Mouse (Mus musculus) left cerebral cortex, postnatal 14 days (tissue): Measurements from ENCODE around the gene Fgd5. TPM values are rescaled to one million over a fixed set of nuclear protein-coding genes. Genes with fewer than 3 reads are reported as not detected.

Experiments used
- DNase-seq, 2 experiments: peaks; one replicate each; pipeline ENCODE4 v3.0.0; 2021 to 2022; ENCODE audit warnings: low spot score in 2 of 2, mixed read lengths in 1 of 2
- intact Hi-C: fragments of 180-260 bp; cut with DNase I; formaldehyde crosslinking; loops from one replicate; pipeline ENCODE4 v1.15.1; 2025
- total RNA-seq, 2 experiments: library from RNA; stranded (reverse); gene quantifications; 2 replicates each; pipeline ENCODE4 v1.2.3; 2021

Fgd5 gene
- total RNA-seq, 2 experiments from 2014 or later = 6.2 to 7.0 TPM

DNA sequence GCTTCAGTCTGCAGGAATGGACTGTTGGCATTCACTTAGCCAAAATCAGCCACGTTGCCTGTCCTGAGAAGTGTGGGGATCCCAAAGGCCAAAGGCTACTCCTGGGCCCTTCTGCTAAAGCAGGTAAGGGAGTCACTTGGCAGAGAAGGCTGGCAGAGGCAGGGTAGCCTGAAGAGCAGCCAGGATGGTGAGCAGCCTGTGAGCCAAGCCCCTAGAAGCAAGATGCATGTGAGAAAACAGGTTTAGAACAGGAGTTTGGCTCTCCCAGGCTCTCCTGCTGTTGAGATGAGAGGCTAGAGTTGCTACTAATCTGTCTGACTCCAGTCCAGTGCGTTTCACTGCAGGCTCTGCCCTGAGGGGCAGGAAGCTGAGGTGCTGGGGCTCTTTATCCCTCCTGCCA is 25.0 kb downstream of the Fgd5 start:
- intact Hi-C loops = no loop called here
- no peak for DNase-seq

DNA sequence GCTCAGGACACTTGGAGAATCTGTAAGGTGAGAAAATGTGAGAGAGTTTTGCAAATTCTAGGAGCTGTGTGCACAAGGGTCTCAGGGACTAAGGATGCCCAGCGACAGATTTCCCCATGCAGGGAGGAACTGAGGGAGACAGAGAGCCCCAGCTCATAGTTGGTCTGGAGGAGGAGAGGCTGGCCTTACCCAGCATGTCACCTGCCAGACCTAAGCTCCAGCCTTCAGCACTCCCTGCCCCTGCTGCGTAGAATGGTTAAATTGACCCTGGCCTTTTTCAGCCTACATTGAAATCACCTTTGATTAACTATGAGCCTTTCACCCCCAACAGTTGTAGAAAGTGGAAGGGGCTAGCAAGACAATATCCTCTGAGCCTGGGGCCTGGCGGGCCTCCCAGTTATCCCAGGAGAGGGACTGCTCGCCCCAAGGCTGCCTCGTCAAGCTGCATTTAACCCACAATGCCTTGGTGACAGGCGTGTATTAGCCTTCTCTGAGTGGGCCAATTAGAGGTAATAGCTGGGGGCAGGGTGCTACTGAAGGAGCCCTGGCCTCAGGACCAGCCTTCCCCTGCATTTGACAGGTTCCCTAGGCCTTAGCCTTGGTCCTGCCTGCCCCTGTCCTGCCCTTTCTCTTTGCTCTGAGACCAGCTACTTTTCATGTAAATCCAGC is 25.6 kb downstream of the Fgd5 start:
- no peak for DNase-seq
- intact Hi-C loops = no loop called here

GRCm38 (mm10) chr6:92004806-92005205 is 26.1 kb downstream of the Fgd5 start:
- intact Hi-C loops = no loop called here
- no peak for DNase-seq

DNA sequence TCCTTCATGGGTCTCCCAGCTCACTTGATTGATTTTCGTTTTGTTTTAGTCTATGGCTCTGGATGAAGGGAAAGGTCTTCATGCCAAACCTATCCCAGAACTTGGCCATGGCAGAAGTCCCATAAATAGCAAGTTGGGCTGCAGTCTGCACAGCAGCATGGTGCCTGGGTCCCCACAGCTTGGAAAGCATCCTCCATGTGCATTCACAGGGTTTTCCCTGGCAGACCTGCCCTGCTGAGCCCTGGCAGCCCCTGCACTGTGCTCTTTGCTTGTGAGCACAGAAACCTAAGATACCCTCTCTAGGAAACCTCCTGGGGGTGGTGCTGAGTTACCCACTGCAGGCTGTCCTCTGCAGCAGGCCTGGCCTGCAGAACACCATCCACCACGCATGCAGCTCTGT is 32.2 kb downstream of the Fgd5 start:
- DNase-seq = no peak
- intact Hi-C loops = no loop called here

GRCm38 (mm10) chr6:92012413-92012812 is 33.7 kb downstream of the Fgd5 start:
- intact Hi-C loops = no loop called here
- no peak for DNase-seq

- DNase-seq = no peak
- intact Hi-C loops = no loop called here
These were observed 34.4 kb downstream of the Fgd5 start for GRCm38 (mm10) chr6:92013035-92013434.

GRCm38 (mm10) chr6:92013620-92014019 is 34.9 kb downstream of the Fgd5 start:
- no peak for DNase-seq
- intact Hi-C loops = no loop called here

DNA sequence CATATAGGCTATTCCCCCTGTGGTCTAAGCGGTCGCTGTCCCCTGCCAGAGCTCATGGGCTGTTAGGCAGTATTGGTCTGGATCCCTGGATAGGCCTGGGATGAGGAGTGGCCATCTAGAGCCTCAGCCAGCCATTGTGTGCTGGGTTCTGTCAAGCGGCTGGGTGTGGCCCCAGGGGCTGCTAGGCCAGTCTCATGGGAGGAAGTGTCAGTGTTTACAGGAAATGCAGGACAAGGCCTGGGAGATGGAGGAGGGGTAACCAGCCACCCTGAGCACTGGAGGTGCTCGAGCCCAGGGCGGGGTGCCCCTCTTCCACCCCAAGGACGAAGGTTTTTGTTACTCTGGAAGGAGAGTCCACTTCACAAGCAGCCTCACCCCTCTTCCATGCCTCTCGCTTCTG is 36.3 kb downstream of the Fgd5 start:
- intact Hi-C loops = no loop called here
- DNase-seq = no peak

DNA sequence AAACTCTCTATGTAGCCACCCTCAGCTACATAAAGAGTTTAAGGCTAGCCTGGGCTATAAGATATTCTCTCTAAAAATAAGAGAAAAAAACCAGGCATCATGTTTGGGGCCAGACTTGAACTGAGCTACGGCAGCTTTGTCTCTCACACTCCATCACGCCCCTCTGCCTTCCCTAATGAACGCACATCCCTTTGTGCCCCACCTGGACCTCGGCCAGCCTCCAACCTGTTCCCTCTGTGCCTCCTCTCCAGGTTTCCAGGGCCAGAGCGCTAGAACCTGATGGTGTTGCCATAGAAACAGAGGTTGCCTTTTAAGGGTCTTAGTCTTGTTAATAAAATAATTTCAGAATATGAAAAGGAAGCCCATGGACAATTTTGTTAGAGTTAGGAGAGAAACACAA is 37.2 kb downstream of the Fgd5 start:
- intact Hi-C loops = no loop called here

GRCm38 (mm10) chr6:92016738-92017137 is 38.1 kb downstream of the Fgd5 start:
- intact Hi-C loops = no loop called here
- DNase-seq = no peak

More for the DNA sequence above, 37.2 kb downstream of the Fgd5 start:
- DNase-seq = no peak

DNA sequence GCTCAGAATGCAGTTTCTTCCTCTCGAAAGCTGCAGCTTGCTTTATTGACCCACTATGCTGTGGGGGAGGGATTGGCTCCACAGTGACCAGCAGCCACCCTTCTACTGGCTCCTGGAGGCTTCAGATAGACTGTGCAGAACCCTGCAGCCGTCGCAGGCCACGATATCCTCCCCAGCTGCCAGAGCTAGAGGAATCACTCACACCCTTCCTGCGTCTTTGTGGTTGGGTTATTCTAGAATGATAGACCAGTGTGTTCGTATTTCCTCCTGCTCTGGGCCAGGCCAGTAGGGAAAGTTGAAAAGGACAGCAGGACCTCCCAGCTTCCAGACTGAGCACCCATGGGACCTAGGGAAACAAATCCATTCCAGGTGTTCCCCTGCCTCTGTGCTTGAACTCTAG is 39.7 kb downstream of the Fgd5 start:
- DNase-seq = no peak
- intact Hi-C loops = no loop called here

- intact Hi-C loops = no loop called here
These were observed 42.4 kb downstream of the Fgd5 start for GRCm38 (mm10) chr6:92021061-92021460.

DNA sequence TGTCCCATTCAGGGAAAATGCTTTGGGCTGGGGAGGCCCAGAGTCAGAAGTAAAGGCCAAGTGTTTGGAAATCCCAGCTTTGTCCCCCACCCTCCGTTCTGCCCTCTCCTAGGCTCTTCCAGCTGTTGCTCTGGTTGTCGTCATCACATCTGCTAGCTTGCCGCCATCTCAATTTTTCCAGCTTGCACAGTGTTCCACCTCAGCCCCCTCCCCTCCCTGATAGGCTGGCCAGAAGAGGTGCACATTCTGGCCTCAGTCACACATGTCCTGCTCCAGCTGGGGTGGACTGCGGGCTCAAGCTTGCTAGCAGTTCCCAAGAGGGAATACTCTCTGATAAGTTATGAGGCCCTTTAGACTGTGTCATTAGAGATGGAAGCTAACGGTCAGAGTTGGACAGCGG is 42.8 kb downstream of the Fgd5 start:
- no peak for DNase-seq
- intact Hi-C loops = no loop called here

More at GRCm38 (mm10) chr6:92021061-92021460, 42.4 kb downstream of the Fgd5 start:
- no peak for DNase-seq

- no peak for DNase-seq
- intact Hi-C loops = no loop called here
These were observed 46.6 kb downstream of the Fgd5 start for GRCm38 (mm10) chr6:92025252-92025651.

DNA sequence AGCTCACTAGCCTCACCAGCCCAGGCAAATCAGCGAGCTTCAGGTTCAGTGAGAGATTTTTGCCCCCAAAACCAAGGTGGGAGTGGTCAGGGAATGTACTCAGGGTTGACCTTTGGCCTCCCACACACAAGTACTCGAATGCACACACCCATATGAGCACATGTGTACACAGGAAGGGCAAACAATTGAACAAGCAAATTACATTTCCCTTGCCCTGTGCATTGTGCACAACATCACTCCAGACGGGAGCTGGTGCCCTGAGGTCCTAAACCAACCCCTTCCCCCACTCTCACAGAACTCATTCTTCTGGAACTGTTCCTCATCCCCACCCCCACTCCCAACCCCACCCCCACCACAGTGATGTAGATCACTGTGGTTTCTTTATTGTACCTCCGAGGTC is 48.7 kb downstream of the Fgd5 start:
- no peak for DNase-seq
- intact Hi-C loops = no loop called here

DNA sequence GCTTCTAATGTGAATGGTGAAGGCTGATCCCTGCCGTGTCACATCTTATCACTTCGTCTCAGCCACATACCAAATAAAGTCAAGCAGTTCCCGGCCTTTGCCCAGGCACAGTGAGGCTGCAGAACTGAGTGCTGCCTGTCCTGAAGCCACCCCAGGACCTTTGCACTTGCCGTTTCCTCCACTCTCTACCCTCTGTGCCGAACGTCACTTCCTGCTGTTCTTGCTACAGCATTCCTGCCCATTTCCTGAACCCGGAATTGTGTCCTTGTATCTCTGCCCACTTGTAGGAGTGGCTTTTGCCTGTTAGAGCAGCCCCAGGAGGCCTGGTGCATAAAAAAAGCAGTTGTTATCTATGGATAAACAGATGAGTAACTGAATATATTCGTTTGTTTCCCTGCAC is 52.0 kb downstream of the Fgd5 start:
- intact Hi-C loops = no loop called here
- no peak for DNase-seq

GRCm38 (mm10) chr6:92034713-92035112 is 56.0 kb downstream of the Fgd5 start:
- intact Hi-C loops = no loop called here
- no peak for DNase-seq

- no peak for DNase-seq
- intact Hi-C loops = no loop called here
These were observed 57.7 kb downstream of the Fgd5 start for GRCm38 (mm10) chr6:92036372-92036771.

DNA sequence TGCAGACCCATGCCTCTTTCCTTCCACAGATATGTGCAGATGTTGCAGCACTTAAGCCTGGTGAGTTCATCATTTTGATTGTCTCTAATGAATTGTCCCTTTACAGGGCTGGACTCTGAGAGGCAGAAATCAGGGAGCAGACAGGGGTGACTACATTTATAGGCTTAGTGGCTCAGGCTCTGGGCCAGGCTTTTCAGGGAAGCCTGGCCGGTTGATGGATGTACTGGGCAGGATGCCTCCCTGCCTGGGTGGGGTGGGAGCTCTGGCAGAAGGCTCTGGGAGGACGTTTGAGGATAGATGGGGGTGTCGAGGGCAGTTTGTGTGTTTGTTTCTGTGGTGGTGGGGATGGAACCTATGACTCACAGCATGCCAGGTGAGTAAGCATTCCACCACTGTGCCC is 59.5 kb downstream of the Fgd5 start:
- no peak for DNase-seq
- intact Hi-C loops = no loop called here

- no peak for DNase-seq
- intact Hi-C loops = no loop called here
These were observed 62.6 kb downstream of the Fgd5 start for GRCm38 (mm10) chr6:92041271-92041670.

DNA sequence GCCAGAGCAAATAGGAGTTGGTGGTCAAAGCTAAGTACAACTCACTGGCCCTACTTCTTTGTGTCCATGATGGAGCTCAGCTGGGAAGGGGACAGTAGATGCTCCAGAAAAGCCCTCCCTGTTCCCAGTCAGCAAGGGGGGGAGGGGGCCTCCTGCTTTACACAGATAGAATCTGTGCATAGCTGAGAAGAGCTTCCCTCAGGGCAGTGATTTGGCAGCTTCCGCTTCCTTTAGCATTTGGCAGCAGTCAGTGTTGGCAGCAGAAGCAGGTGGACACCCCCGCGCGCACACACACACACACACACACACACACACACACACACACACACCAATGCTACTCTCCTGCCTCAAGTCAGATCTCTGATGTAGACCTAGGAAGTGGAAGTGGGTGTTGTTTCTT is 63.4 kb downstream of the Fgd5 start:
- intact Hi-C loops = no loop called here
- DNase-seq = peak; percentile 49 to 64

GRCm38 (mm10) chr6:92042850-92043249 is 64.2 kb downstream of the Fgd5 start:
- no peak for DNase-seq
- intact Hi-C loops = no loop called here
